Mouse (Mus musculus) kidney, postnatal 14 days (tissue): ENCODE measurements around the gene Triap1.
"Not testable (repeated sequence)": the region's sequence is repeated elsewhere in the genome, so short reads cannot be mapped to it uniquely, and the experiment has no call there.

Experiments
- DNase-seq: peaks from one replicate; pipeline ENCODE4 v3.0.0; 2022; ENCODE audit warnings: mixed read lengths

Gene Triap1

DNA sequence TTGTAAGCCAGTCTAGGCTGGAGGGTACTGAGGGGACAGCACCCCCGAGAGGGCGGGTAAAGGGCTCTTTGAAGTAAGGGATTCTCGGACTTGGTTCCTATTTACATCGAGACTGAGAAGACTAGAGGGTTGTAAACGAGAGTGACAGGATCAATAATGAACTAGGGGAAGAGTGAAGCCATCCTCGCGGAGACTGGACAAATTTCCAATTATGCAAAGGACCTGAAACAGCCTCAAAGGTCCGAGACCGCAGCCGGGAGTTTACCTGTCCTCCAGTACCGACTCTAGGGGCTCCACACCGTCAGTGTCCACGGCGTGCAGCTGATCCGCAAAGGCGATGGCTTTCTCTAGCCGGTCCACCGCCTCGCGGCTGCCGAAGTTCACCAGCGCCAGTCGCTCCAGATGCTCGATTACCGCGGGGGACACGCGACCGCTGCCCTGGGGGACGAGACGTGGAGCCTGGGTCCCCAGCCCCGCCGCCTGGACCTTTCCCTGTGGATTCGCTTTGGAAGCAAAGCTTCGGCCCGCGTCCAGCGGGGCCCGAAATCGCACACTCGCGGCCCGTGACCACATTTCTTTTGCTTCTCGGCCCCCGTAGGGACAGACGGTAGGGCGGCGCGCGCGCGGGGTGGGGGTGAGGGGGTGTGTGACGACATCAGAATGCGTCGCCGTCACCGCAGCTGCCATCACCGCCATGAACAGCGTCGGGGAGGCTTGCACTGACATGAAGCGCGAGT, at the start of gene Triap1, which contains the start of gene Gatc:
Triap1 (plus strand) TSS at position 649 of the 737 bp plus-strand sequence.
Gatc (minus strand) TSS at position 602 of the 737 bp plus-strand sequence.
- peak; percentile 92 for DNase-seq

DNA sequence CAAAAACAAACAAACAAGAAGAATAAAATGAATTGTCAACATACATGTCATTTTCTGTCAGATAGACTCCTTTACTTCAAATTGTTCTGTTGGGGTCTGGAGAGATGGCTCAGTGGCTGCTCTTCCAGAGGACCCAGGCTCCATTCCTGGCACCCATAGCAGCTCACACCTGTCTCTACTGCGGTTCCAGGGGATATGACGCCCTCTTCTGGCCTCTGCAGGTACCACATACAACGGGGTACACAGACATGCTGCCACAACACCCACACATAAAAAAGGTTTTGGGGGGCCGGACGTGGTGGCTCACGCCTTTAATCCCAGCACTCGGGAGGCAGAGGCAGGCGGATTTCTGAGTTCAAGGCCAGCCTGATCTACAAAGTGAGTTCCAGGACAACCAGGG, 46.9 kb upstream of the Triap1 start:
- DNase-seq, result no peak

DNA sequence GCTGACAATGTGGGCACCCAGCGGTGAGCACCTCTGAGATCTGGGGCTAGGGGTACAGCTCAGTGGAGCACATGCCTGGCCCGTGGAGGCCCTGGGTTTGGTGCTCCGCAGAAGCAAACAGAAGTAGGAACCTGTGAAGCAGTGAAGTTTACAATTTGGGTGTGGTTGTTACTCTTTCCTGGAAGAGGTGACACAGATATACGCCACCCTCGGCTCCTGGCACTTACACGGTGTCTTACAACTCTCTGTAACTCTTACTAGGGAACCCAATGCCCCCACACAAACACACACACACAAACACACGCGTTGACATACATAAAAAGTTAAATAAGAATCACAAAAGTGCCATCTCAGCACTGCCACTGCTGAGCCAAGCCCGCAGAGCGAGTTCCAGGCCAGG, 44.7 kb upstream of the Triap1 start:
- DNase-seq, result no peak

DNA sequence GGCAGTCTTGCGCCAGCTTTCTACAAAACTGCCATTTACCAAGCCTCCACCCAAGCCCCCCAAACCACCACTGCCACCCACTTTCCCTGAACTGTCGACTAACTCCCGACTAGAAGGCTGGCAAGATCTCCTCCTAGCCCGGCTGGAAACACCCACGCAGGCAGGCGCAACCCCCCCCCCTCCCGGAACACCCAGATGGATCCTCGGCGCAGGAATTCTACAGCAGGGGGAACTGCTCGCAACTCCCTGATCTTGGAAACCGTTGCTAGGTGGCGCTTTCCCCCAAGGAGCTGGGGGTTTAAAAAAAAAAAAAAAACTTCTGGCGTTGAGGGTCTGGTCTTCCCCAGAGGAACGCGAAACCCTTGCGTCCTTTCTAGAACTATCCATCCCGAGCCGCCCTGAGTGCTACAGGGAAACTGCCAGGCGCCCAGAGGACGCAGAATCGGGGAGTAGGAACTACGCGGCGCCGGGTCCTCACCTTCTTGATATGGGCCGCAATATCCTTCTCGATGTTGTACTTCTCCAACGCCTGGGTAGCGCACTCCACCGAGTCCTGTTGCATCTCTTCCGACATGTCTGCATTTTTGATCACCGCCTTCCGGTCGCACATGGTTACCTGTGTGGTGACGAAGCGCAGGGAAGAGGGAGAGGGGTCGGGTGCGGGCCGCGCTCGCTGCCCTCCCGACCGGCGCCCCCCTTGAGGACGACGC, 40.8 kb upstream of the Triap1 start:
- DNase-seq, result peak; percentile 75

DNA sequence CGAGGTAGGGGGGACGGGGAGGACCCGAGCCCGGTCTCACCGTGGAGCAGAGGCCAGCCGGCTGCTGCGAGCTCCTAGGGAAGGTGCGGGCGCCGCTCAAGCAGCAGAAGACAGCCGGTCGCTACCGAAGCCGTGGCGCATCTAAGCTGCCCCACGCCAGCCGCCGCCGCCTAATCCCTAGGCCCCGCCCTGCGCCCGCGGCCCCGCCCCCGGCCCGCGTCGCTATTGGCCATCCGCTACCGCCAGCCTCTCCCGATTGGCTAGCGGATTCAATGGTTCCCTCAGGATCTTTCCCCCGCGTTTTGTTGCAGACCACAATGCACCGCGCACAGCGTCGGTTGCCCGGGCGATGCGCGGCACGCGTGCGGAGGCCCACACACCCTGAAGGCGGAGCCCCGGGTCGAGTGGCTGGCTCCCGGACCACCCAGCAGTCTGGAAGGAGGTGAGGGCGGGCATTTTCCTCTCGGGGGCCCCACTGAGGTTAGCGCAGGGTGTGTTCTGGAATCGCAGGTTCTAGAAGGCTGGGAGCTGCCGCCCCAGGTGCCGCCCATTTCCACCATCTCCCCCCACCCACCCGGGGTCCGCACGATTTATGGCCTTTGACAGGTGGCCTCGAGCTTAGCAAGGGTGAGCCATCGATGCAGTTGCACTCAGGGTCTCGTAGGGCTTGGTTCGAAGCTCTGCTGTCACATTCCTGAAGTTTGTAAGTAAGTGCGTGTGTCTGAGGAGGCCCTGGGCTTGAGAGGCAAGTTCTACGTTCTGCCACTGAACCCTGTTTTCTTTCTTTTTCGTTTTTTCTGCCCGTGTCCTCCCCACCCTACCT, 40.0 kb upstream of the Triap1 start, which contains the start of gene Dynll1:
Dynll1 (minus strand) TSS at position 208 of the 823 bp plus-strand sequence.
- peak; percentile 100 for DNase-seq

DNA sequence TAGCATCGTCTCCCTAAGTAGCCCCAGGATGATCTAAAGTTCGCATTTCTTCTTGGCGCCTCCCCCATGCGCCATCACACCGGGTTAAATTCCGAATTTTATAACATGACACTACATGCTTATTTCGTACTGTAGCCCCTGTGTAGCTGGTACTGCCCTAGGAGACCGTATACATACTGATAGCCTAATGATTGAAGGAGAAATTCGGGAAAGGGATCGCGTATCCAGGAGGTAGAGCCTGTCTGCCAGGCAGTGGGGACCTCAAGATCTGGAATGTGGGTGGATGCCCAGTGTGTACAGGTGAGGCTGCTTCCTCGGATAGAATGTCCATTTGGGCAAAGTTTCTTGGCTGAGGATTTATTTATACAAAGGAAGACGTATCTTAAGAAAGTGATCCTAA, 39.4 kb upstream of the Triap1 start:
- no peak for DNase-seq

DNA sequence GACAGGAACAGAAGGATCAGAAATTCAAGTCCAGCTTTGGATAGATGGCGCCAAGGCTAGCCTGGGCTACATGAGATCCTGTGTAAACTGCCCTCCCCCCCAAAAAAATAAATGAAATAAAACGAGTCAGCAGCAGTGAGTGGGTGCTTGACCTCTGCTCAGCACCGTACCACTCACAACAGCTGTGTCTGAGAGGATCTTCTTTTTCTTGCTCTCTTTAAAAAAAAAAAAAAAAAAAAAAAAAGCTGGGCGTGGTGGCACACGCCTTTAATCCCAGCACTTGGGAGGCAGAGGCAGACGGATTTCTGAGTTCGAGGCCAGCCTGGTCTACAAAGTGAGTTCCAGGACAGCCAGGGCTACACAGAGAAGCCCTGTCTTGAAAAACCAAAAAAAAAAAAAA, 38.8 kb upstream of the Triap1 start:
- DNase-seq, result not testable (repeated sequence)

DNA sequence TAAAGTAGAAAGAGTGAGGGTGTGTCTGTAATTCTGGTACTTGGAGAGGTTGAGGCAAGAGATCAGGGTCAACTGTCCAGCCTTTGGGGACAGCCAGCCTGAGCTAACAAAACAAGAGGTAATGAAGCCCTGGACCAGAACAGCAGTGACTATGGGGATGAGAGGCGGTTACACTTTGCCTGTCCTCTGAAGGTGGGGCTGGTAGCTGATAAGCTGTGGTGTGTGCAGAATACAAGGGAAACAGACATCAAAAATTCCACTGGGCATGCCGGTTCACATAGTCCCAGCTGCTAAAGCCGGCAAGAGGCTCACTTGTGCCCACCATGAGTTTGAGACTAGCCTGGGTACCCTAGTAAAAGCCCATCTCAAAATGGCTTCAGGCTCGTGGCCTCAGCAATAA, 28.7 kb upstream of the Triap1 start:
- no peak for DNase-seq

DNA sequence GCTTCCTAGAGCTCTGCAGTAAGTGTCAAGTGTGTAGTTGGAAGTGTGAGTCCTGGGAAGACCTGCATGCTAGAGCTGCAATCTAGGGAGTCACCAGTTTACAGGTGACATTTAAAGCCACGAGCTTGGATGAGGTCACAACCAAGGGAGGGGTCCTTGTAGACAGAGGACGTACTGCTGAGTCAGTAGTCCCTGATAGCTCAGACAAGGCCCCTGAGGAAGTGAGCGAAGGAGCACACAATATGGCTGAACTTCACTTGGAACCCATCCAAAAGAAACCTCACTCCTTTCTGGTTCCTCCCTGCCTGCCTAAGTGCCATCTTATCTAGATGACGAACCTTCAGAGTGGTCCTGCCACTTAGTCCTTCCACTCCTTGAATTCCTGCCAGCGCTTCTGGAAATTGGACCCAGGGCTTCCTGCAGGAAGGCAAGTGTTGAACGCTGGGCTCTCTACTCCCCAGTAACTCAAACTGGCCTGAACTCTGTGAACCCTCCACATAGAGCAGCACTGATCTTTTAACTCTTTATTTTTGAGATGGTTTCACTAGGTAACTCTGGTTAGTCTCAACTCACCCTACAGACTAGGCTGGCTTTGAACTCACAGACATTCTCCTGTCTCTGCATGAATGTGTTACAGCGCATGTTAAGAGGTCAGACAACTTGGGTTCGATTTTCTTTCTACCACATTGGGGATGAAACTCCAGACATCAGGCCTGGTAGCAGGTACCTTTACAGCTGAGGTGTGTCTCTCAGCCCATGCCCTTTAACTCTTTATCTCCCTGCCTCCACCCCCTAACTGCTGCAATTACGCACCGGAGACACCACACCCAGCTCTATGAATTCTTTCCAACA, 28.0 kb upstream of the Triap1 start:
- DNase-seq, result no peak

DNA sequence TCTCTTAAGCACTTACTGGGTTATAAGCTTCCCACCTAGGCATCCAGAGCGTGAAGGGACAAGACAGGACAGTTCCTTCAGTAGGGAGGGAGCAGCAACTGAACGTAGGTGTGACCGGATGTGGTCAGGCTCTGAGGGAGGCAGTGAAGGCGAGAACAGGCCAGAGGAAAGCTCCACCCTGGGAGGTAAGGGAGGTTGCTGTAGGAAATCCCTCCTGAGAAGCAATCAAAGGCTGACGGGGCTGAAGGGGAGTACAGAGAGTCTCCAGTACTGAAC, 27.4 kb upstream of the Triap1 start:
- DNase-seq, result no peak

DNA sequence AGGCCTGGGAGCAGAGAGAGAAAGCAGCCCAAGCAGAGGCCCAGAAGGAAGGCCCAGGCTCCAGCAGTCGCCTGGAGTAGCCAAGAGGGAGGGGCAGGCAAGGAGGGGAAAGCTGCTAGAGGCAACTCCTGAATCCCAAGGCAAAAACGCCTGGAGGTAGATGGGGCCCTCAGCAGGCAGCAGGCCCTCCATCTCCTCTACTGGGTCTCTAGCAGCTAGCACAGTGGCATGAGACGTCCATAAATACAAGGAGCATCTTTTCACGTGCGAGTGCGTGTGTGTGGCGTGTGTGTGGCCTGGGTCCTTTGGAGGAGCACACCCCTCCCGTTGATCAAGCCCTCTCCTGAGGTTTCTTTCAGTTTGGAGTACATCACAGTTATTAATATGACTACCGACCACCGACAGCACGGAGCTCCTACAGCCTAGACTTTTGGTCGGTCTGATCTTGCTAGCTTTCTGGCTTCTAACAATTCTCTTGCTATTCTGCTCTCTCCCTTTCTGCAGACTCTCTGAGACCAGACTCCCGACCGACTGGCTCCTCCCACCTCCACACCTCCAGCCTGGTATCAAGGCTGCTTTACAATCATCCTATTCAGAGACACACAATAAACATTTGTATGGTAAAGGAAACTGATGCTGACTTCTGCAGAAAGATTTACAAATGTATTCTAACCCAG, 23.9 kb upstream of the Triap1 start:
- no peak for DNase-seq

DNA sequence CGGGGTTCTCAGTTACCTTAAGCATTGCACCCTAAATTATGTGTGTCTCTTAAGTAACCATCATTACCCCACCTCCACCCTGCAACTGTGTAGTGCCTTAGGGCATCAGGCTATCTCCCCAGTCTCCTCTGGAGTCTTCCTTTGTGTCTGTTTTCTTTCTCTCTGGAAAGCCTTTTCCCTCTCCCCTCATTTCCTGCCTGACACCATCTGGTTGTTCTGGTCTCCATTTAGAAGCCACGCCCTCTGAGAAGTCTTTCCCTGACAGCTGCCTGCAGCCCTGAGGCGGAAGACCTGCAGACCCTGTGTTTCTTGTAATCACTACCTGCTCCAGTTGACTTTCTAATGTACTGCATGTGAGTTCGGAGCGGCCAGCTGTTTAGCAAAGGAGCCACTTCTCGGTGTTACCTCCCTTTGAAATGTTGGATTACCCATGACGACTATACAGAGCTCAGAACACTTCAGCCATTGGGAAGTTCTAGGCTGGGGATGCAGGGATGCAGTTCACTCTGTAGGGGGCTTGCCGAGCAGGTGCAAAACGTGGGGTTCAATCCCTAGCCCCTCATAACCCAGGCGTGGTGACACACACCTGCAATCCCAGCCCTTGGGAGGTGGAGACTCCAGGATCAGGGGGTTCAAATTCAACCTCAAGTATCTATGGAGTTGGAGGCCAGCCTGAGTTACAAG, 23.2 kb upstream of the Triap1 start:
- peak; percentile 27 for DNase-seq

DNA sequence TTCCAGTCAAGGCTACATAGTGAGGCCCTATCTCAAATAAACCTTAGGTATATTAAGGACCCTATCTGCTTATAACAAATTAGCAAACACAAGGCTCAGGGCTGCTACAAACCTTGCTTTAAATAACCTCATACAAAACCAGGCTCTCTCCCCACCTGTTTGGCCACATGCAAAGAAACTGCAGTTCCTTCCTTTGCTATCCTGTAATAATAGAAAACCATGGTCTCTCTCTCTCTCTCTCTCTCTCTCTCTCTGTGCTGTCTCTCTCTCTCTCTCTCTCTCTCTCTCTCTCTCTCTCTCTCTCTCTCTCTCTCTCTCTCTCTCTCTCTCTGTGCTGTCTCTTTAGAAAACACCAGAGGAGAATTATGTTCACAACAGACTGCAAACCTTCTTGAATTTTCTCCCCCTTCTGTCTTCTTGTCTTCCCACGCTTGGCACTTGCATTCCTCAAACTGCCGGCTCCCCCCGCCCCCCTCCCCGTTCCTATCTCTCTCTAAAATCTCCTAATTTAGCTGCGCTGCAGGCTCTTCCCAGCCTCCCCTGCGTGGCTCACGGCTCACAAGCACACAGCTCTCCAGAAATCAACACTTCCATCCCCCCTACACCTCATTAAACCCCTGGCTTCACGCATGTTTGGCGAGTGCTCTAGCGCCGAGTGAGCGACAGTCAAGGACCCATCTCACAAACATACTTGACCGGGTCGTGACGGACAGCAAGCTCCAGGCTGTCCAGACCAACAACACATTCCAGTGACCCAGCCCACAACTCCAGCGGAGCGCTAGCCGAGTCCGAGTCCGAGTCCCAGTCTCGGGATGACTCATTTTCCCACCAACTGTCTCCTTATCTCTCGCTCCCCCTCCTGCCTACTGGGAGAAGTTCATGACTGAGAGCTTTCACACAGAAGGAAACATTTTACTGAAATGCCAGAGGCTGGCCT, 21.8 kb upstream of the Triap1 start:
- peak; percentile 86 for DNase-seq

DNA sequence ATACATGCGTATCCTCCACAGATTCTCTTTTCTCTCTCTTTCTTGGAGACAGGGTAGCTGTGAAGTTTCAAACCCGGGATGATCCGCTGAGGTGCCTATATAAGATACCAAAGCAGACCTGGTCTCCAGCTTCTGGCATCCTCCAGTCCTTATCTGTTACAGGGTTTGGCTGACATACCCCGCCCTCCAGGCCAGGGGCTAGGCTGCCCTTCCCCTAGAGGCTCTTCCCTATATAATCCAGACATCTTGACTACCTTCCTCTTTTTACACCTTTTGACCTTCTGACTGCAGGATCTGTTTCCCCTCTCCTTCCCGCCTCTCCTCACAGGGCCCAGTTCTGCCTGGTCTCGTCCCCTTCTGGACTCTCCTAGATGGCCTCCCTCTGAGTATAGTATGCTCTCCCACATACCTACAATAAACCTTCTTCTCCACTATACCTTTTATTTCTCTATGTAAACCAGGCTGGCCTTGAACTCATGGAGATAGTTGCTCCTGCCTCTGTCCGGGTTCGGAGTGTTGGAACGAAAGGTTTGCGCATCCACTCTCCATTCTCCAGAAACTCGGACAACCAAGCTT, 14.7 kb upstream of the Triap1 start:
- DNase-seq, result no peak

DNA sequence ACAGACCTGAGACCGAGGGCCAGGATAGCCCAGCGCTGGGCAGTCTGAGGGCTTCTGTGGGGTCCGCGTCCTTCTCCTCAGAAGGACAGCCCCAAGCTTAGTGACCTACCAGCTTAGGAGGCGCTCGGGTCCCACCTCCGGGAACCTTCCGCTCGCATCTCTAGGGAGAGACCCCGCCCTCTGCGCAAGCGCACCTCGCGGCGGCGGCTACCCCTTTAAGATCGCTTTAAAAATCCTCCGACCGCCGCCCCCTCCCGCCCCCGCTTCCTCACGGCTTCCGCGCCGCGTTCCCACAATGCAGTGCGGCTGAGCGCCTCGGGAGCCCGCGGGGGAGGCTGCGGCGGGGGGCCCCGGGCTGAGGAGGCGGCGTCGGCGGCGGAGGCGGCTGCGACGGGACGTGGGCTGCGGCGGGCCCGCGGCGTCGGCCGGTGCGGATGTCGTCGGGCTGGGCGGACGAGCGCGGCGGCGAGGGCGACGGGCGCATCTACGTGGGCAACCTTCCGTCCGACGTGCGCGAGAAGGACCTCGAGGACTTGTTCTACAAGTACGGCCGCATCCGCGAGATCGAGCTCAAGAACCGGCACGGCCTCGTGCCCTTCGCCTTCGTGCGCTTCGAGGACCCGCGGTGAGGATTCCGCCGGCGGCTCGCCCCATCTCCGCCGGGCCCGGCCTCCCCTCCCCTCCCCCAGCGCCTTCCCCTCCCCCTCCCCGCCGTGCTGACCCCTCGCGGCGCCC, 14.0 kb upstream of the Triap1 start, which contains the start of gene Srsf9:
Srsf9 (plus strand) TSS at position 303 of the 735 bp plus-strand sequence.
- DNase-seq, result peak; percentile 98

DNA sequence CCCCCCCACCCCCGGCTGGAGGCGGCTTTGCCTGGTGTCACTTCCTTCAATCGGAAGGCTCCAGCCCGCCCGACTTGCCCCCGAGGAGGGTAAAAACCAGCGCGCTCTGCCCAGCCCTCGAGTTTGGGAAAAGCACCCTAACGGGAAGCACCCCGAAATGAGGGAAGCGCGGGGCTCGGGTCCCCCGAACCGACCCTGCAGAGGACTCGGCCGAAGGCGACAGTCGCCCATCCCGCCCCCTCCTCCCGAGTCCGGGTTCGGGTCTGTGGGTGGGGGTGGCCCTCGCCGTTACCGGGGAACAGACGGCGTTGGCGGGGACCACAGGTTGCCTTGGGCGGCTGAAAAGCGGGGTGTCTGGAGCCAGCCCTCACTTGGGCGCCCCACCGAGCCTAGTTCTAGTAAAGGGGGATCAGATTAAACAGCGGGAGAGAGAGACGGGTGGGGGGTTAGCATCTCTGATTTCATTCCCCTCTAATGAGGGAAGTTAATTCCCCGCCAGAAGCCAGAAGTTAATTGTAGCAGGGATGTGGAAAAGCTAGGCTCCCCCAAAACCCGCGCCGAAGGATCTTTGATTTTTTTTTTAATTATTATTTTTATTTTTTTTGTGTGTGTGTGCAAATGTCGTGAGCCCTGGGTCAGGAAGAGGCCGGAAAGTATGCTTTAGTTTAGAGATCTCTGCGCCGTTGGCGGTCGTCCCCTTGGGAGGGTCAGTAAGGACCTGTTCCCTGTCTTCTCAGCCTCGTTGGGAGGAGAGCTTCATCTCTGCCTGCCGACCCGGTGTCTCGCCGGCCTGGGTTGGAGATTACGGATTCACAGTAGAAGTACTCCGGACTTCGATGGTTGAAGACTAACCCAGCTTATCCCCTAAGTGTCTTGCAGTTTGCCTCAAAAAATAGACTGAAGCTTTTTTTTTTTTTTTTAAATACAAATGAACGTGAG, 13.1 kb upstream of the Triap1 start:
- peak; percentile 39 for DNase-seq

DNA sequence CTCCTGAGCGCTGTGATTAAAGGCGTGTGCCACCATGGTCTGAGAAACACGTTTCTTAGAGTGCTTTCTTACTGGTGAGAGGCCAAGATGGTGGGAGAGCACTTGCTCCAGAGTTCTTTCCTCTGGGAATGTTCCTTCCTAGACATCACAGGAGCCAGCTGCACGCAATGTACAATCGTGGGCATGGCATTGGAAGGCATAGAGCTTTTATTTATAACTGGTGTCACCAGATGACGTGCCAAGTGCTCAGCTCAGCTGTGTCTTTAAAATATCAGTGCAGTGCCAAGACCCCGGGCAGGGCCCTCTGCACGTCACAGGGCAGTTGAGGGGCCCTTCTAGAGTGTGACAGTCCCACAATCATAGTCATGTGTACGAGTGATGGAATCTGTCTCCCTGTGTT, 10.1 kb upstream of the Triap1 start:
- DNase-seq, result no peak

DNA sequence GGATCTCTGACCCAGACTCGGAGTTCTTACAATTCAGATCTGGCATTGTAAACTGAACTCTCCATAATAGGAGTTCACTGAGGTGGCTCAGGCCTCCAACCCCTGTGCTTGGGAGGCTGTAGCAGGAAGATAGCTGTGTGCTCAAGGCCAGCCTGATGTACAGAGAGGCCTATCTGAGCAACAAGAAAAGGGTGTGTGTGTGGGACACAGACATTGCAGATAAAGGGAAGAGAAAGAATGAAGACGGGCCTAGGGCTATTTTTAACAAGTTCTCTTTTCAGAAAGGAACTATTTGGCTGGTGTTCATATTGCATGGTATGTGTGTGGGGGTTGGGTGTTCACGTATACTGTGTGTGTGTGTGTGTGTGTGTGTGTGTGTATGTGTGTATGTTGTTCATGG, 7.4 kb upstream of the Triap1 start:
- no peak for DNase-seq
